Mouse (Mus musculus): ENCODE data around the gene Enthd1.
A peak's percentile ranks its signal among the peaks of the same experiment; 100 is the strongest.

DNA sequence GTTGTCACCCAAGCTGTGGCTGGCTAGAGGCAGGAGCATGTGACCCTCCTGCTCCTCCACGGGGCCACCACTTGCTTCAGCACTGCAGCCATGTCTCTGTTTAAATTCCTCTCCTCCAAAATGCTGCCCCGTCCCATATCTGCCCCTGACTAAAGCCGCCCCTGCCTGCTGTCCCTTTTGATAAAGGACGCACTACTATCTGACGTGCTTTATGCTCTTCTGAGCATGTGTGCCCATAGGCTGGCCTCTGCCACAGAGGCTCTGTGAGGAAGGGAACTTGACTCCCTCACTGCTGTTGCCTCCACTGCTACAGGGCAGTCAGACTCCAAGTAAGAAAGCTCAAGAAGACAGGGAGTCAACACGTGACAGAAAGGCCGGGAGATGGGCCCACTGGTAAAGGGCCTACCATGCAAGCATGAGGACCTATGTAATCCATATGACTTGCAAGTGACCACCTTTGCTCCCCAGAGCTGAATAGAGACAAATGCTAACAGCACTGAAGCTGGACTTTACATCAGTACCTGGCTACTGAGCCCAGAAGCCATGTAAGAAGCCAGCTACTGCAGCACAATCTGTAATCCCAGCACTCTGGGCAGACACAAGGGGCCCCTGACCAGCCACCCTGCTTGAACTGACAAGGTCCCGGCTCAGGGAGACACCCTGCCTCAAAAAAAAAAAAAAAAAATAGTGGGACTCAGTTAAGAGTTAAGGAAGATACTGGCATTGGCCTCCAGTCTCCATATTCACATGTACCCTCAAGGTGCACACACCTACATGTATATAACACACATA is 32.5 kb downstream of the Enthd1 start:
- TF ChIP-seq GATA1 (IDR thresholded peaks at IDR 0.05; ENCODE audit: low read length) (peak; percentile 64), TAL1 (IDR thresholded peaks at IDR 0.05; ENCODE audit: low read length) (peak; percentile 77)

Measured in erythroblast, embryonic 14.5 days (primary cell).